Mouse (Mus musculus): ENCODE measurements at regions not wholly inside any gene's neighbourhood (a gene's known extent, or its start where the extent isn't known, plus 50 kb on each side); places are given as distances from the start of the nearest gene placed in this dataset.

DNA sequence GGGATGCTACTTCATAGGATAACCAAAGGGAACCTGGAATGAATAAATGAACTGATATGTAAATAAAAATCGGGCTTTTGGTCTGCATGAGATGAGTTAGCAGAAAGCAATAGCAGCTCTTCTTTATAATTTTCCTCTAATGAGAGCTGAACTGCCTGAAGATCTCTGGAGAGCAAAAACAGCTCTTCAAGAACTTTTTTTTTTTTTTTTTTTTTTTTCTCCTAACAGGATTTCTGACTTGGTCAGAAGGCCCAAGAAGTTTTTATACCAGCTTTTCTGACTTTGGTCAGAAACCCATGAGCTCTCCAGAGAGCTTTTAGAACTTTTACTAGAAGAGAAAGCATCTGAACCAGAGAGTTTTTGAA lies 79.6 kb upstream of the Ptprk start:
- no peak for TF ChIP-seq POLR2A (IDR thresholded peaks at IDR 0.05; ENCODE audit: borderline replicate concordance, insufficient read depth, low read length)
- no peak for TF ChIP-seq CTCF (IDR thresholded peaks at IDR 0.05; ENCODE audit: borderline replicate concordance, insufficient read depth, low read depth, low read length)
